Mouse (Mus musculus) c-Kit-positive CD71-positive TER-119-negative erythroid progenitor cells, embryonic 14.5 days (primary cell): ENCODE results near the gene Wdfy3.

ENCODE experiments used
- DNase-seq: peaks from one replicate; pipeline ENCODE4 v3.0.0-alpha.2; 2013; ENCODE audit warnings: low read depth

The Wdfy3 gene

DNA sequence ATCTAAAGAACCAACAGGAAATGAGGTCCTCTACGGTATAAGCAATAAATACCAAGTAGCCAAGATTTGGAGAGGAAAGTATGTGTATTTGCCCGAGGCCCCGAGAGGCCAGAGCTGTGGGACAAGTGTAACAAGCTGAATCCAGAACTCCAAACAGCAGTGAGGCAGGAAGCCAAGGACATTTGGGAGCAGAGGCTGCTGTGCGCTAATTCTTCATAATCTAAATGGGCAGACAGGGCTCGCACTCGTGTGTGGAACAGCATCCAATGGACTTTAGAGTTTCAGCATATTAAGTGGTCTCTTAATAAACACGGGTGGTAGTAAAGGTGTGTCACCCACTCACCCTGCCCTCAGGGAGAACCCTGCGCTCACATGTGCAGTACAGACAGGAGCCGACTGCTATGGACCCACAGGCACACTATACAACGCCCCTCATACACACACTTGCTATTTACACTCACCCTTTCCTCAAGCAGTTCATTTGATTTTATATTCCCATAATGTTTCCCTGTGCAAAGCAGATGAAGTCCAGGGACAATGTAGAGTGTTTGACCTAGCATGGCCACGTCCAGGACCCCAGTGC, 15.1 kb downstream of the Wdfy3 start:
- no peak for DNase-seq

DNA sequence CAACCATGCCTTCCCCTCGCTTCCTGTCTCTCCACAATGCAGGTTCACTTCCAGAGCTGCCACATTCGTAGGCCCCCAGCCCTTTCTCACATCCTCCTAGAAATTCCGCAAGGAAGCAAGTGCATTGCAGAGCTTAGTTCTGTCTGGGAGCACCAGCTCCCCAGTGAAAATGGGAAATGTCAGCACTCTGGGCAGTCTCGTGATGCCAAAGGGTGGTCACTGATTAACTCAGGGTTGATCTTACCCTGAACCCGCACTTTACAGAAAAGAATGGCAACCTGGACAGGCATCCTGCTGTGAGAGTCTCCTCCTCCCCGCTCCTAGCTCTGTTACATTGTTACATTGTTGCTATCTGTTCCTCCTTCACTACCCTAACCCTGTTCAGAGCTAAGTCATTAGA, 16.8 kb downstream of the Wdfy3 start:
- DNase-seq, result no peak

DNA sequence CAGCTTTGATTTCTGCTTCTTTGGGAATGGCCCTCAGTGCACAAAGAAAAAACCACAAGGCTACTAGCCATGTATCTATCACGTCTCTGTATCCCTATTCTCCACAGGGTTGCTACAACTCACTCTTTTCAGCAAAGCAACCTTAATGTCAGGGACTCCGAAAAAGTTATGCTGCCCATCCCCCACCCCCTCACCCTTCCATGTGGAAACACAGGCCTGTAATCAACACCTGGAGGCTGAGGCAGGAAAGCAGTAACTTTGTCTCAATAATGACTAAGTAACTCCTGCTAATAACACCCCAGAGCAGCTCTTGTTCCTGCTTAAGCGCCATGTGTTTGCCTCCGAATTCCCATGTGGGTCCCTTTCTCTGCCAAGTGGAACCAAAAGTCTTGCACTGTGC, 17.3 kb downstream of the Wdfy3 start:
- DNase-seq, result no peak

DNA sequence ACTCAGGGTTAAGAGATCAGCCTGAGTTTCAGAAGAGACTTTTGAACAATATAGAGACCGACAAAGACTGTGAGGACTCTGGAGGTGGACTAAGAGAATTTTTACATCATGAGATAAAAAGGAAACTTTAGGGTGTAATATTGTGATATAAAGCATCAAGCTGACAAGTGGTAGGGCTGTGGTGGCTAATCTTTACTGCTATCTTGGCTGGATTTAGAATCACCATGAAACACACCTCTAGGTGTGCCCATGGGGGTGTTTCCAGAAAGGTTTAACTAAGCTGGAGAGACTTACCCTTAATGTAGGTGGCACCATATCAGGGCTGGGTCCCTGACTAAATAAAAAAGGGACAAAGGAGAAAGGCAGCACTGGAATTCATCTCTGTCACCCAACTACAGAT, 19.0 kb downstream of the Wdfy3 start:
- DNase-seq, result no peak

- DNase-seq, result no peak
These were observed 21.3 kb downstream of the Wdfy3 start for GRCm38 (mm10) chr5:102048416-102048815.

DNA sequence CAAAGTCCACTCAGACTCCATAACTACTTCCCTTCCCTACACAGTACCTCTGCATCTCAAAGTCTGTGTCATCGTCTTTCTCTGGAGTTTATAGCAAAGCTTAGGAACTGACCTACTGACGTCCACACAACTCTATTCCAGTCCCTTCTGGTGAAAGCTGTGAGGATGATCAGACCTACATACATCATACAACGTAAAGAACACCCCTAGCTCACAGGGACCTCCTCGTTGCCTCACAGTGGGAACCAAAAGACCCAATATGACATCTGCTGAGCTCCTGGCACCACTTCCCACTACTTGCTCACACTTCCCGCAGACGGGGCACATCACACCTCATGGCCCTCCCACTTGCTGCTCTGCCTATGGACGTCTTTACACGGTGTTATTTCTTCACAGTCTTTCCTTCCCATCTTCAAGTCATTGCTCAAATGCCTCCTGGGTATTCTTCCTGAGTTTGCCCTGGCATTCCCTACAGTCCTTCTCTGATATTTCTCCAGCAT, 23.1 kb downstream of the Wdfy3 start:
- no peak for DNase-seq

- peak; percentile 44 for DNase-seq
These were observed 23.8 kb downstream of the Wdfy3 start for GRCm38 (mm10) chr5:102045636-102046616.

GRCm38 (mm10) chr5:102045177-102045576, 24.5 kb downstream of the Wdfy3 start:
- peak; percentile 70 for DNase-seq

GRCm38 (mm10) chr5:102033281-102033680, 36.4 kb downstream of the Wdfy3 start:
- DNase-seq, result no peak

GRCm38 (mm10) chr5:102032594-102033240, 37.0 kb downstream of the Wdfy3 start:
- no peak for DNase-seq

GRCm38 (mm10) chr5:102032191-102032590, 37.5 kb downstream of the Wdfy3 start:
- no peak for DNase-seq

DNA sequence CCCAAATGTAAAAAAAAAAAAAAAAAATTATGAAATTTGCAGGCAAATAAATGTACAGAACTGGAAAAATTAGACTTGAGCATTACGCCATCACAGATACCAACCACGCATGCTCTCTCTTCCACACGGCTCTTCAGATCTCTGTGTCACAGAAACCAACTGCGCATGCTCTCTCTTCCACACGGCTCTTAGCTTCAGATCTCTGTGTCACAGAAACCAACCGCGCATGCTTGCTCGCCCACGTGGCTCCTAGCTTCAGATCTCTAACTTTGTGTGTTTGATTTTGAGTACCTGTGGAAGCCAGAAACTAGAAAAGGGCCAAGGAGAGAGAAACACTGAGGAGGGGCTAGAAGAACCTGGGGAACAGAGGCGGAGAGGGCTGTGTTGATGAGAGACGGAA, 46.3 kb downstream of the Wdfy3 start:
- DNase-seq, result no peak

DNA sequence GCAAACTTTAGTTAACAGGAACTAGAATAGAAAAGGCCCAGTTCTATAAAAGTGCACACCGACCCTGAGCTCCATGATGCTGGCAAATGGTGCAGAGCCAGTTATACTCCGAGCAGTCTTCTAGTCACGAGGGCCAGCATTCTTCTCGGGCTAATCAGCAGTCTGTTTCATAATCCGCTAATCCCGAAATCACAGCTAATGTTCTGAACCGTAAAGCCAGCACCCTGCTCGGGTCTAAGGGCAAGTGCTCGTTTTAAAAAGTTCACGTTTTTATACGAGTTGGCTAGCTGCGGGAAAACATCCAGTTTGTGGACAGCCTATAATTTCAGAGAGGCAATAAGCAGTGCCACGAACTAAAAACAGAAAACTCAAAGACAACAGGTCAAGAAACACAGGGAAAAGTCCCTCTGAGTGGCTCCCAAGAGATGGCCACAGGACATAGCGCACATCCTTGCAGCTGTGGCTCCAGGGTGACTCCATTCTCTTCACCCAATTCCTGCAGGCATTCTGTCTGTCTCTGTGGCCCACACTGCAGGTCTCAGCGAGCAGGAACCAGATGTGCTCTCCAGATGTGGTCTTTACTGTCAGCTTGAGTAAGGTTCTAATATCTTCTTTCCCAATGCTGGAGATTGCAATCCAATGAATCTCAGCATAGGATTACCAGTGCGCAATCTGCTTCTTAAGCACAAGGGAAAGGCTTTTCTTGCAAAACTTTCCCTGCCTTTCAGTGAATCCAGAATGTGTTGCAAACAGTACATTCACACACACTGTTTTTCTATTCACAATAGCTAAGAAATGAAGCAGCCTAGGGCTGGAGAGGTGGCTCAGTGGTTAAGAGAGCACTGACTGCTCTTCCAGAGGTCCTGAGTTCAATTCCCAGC, 47.5 kb downstream of the Wdfy3 start:
- no peak for DNase-seq

GRCm38 (mm10) chr5:102014235-102014634, 55.5 kb downstream of the Wdfy3 start:
- DNase-seq, result no peak

GRCm38 (mm10) chr5:102013781-102014180, 55.9 kb downstream of the Wdfy3 start:
- no peak for DNase-seq

- DNase-seq, result no peak
These were observed 58.8 kb downstream of the Wdfy3 start for GRCm38 (mm10) chr5:102010961-102011360.

GRCm38 (mm10) chr5:102009606-102010005, 60.1 kb downstream of the Wdfy3 start:
- no peak for DNase-seq

DNA sequence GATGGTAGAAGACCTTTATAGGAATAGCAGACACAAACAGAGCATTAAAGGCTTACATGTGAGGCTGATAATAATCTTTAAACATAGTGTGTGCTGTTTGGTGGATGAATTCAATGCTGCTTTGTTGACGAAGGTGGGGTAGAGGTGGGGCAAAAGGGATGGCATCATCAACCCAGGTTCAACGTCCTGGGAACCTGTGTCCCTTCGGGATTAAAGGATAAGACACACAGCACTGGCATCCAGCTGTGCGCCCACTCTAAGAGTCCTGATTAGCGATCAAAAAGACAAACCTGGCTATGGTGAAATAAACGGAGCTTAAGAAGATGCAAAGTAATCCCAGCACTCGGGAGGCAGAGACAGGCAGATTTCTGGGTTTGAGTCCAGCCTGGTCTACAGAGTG, 61.0 kb downstream of the Wdfy3 start:
- no peak for DNase-seq

- no peak for DNase-seq
These were observed 63.3 kb downstream of the Wdfy3 start for GRCm38 (mm10) chr5:102006218-102006941.

GRCm38 (mm10) chr5:102003371-102003770, 66.3 kb downstream of the Wdfy3 start:
- DNase-seq, result no peak

DNA sequence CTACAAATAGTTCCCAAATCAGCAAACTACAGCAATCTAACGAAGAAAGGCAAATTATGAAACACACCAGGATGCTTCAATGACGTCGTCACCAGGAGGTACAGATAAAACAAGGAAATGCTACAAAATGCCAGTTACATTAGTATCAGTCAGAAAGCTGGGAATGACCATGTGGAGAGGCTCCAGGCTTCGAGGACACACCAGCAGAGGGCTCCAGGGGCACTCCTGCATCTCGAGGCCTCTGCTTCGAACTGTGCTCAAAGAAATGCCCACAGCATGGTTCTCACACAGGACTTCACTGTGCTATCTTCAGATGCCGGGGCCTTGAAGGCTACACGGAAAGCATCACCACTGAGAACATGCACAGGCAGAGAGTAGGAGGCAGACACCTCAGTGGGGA, 68.7 kb downstream of the Wdfy3 start:
- no peak for DNase-seq
